Mouse (Mus musculus) intestine, embryonic 16.5 days (tissue): ENCODE results near the gene Ptprcap. TPM values are rescaled to one million over a fixed set of nuclear protein-coding genes. Genes with fewer than 3 reads are reported as not detected.
A peak's percentile ranks its signal among the peaks of the same experiment; 100 is the strongest.
"Not testable (repeated sequence)": the region's sequence is repeated elsewhere in the genome, so short reads cannot be mapped to it uniquely, and the experiment has no call there.

ENCODE experiments used
- ATAC-seq: fragments of 200-750 bp; cut with Nextera tagmentation; 2 replicates; pipeline ENCODE4 v1.8.0; 2017; ENCODE audit warnings: moderate TSS enrichment, moderate library complexity
- H3K27ac ChIP-seq: fragments of 300-500 bp; sonication (generic); 2 replicates; pipeline ENCODE4 v1.5.1; 2014; ENCODE audit warnings: mild to moderate bottlenecking, low read length
- H3K27me3 ChIP-seq: fragments of 300-500 bp; sonication (generic); replicated peaks from 2 replicates; pipeline ENCODE4 v1.6.1; 2014; ENCODE audit warnings: low read length, control low read depth, mixed read lengths; ENCODE audit not compliant: control insufficient read depth, insufficient read depth
- H3K36me3 ChIP-seq: fragments of 300-500 bp; sonication (generic); 2 replicates; pipeline ENCODE4 v1.6.1; 2014; ENCODE audit warnings: low read length, control low read depth; ENCODE audit not compliant: control insufficient read depth, insufficient read depth
- H3K4me1 ChIP-seq: fragments of 300-500 bp; sonication (generic); 2 replicates; pipeline ENCODE4 v1.6.1; 2014; ENCODE audit warnings: low read length, control low read depth, mixed read lengths; ENCODE audit not compliant: control insufficient read depth, insufficient read depth
- H3K4me2 ChIP-seq: fragments of 300-500 bp; sonication (generic); 2 replicates; pipeline ENCODE4 v1.6.1; 2014; ENCODE audit warnings: low read depth, low read length, control low read depth
- H3K4me3 ChIP-seq: fragments of 300-500 bp; sonication (generic); 2 replicates; pipeline ENCODE4 v1.5.1; 2014; ENCODE audit warnings: mild to moderate bottlenecking, low read length
- H3K9ac ChIP-seq: fragments of 300-500 bp; sonication (generic); 2 replicates; pipeline ENCODE4 v1.6.1; 2014; ENCODE audit warnings: low read depth, low read length
- H3K9me3 ChIP-seq: fragments of 300-500 bp; sonication (generic); 2 replicates; pipeline ENCODE4 v1.6.1; 2016; ENCODE audit warnings: low read length, control low read depth; ENCODE audit not compliant: control insufficient read depth
- whole genome bisulfite sequencing: fragments of 180-500 bp; shearing (Covaris S2); extraction: QIAGEN DNeasy Blood & Tissue Kit; methylation state at CpG from one replicate; pipeline ENCODE4 v1.1.7; 2014; 5-methylcytosine and 5-hydroxymethylcytosine counted together
- polyA plus RNA-seq: library from polyadenylated mRNA; unstranded; fragments of >200 nt; fragmentation: Nextera tagmentation; extraction: Ambion mirVana; gene quantifications from 2 replicates; pipeline ENCODE4 v1.2.1, GENCODE M21; 2015

The Ptprcap gene
- polyA plus RNA-seq, 1 experiment from 2014 or later, result 5.8 TPM

DNA sequence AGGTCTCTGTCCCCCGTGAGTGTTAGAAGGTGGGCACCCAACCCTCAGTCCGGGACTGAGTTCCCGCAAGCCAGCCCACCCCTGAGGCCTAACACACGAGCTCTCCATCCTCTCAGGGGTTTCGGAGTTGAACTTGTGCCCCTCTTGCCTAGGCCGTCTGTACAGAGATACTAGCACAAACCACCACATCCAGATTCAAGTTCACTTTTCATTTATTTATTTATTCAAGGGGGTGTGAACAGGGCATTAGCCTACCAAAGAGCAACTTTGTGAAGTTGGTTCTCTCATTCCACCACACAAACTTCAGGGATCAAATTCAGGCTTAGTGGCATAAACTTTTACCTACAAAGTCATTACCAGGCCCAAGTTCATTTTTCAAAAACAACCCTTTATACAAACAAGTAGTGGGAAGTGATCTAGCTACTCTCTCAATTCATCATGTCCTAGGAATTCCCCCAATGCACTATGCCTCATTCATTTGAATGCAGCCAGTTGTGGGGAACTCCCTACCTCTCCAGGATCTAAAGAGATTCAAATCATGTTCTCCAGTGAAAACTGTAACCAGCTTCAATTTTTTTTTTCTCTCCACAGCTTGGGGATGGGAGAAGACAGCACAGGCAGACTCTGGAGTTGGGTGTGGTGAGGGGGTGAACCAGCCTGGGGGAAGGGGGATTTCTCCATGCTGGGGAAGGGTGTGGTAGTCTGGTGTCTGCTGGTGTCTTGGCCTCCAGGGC lies 18.0 kb upstream of the Ptprcap start:
- H3K4me2 ChIP-seq, H3K4me3 ChIP-seq, ATAC-seq, H3K4me1 ChIP-seq, H3K27me3 ChIP-seq, H3K9ac ChIP-seq, H3K9me3 ChIP-seq, H3K27ac ChIP-seq: not testable (repeated sequence)
- WGBS, result 80% methylated on average over 6 of the region's 6 CpGs
- H3K36me3 ChIP-seq, result peaks cover 16% of the 10 kb centered on the region; the same call in 1 of the 2 replicates

DNA sequence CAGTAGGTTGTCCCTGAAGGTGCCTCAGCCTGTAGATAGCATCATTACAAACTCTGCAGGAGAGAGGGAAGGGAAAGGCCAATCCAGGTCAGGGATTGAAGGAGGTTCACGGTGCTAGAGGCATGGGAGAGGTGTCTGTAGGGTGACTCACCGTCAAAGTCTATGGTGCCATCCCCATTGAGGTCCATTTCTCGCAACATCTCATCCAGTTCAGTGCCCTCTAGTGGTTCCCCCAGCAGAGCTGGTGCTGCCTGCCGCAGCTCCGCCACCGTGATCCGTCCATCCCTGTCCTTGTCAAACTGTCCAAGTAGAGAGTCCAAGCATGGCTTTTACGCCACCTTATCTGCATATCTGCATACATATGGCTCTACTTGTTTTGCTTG lies 17.4 kb upstream of the Ptprcap start:
- H3K9me3 ChIP-seq, H3K4me3 ChIP-seq, H3K4me1 ChIP-seq, H3K9ac ChIP-seq, H3K4me2 ChIP-seq, H3K27ac ChIP-seq, H3K27me3 ChIP-seq: not testable (repeated sequence)
- WGBS, result 19% methylated on average over 8 of the region's 8 CpGs
- H3K36me3 ChIP-seq, result peaks cover 15% of the 10 kb centered on the region; the same call in 1 of the 2 replicates
- peak; percentile 66 for ATAC-seq

DNA sequence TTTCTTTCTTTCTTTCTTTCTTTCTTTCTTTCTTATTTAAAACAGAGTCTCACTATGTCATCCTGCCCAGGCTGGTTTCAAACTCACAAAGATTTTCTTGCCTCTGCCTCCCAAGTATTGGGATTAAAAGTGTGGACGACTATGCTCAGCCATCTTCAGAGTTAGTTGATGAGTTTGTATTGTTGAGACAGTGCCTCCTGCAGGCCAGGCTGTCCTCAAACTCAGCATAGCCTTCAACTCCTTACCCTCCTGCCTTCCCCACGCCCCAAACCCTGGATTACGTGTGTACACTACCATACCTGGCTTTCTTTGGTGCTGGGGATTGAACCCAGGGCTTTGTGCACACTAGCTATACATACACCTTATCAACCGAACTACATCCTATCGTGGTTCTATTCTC lies 16.9 kb upstream of the Ptprcap start:
- Histone ChIP-seq H3K4me2 (no peak overlapping the region), H3K9me3 (no peaks in the 10 kb centered on the region), H3K27me3 (no peaks in the 10 kb centered on the region), H3K36me3 (peaks cover 10% of the 10 kb centered on the region; the same call in 1 of the 2 replicates), H3K27ac (no peak overlapping the region), H3K4me1 (no peaks in the 10 kb centered on the region; the same call in 1 of the 2 replicates), H3K9ac (no peak overlapping the region), H3K4me3 (no peak overlapping the region)
- ATAC-seq, result no peak
- WGBS, result 84% methylated on average over 5 of the region's 5 CpGs

DNA sequence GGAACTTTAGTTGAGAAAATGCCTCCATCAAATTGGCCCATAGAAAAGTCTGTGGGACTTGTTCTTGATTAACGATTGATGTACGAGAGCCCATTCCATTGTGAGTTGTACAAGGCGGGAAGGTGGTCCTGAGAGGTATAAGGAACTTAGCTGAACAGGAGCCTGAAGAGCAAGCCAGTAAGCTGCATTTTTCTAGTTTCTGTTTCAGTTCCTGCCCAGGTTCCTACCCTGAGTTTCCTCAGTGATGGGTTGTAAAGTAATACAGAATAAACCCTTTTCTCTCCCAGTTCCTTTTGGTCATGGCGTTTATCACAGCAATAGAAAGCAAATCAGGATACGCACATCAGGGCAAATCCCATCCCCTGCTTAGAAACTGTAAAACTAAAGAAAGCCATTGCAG lies 15.5 kb upstream of the Ptprcap start:
- 80% methylated on average over 5 of the region's 5 CpGs for WGBS
- ATAC-seq, result no peak
- no peaks in the 10 kb centered on the region for H3K27me3 ChIP-seq
- H3K9me3 ChIP-seq, result no peaks in the 10 kb centered on the region
- no peak overlapping the region for H3K9ac ChIP-seq
- no peak overlapping the region for H3K4me3 ChIP-seq
- H3K4me2 ChIP-seq, result no peak overlapping the region
- H3K4me1 ChIP-seq, result no peaks in the 10 kb centered on the region; the same call in 1 of the 2 replicates
- H3K36me3 ChIP-seq, result no peaks in the 10 kb centered on the region
- H3K27ac ChIP-seq, result no peak overlapping the region

DNA sequence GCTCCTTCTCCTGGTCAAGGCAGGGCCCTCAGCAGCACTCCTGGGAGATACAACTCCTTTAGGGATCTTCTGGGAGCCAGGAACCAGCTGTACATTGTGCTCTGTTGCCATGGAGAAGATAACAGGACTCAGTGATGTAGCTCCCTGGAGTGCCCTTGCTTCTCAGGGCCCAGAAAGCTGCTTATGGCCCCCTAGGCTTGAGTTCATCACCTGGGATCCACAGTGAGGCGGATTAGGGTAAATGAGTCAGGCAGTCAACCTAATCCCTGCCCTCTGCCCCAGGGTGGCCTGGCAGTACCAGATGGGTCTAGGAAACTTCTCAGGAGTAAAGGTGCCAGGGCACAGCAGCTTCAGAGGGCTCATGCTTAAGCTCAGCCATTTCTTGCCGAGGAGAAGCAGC lies 14.0 kb upstream of the Ptprcap start, which contains the start of gene Gpr152:
Gpr152 (plus strand) TSS at position 342 of the 400 bp plus-strand sequence.
- Histone ChIP-seq H3K4me2 (no peak within 1 kb of the TSS), H3K4me3 (no peak within 1 kb of the TSS), H3K27me3 (no peaks in the 10 kb centered on the region), H3K27ac (no peak within 1 kb of the TSS), H3K4me1 (no peaks in the 10 kb centered on the region; the same call in 1 of the 2 replicates), H3K9me3 (no peaks in the 10 kb centered on the region), H3K36me3 (no peaks in the 10 kb centered on the region), H3K9ac (no peak within 1 kb of the TSS)
- ATAC-seq, result no peak
- 89% methylated on average over 2 of the region's 2 CpGs for WGBS

DNA sequence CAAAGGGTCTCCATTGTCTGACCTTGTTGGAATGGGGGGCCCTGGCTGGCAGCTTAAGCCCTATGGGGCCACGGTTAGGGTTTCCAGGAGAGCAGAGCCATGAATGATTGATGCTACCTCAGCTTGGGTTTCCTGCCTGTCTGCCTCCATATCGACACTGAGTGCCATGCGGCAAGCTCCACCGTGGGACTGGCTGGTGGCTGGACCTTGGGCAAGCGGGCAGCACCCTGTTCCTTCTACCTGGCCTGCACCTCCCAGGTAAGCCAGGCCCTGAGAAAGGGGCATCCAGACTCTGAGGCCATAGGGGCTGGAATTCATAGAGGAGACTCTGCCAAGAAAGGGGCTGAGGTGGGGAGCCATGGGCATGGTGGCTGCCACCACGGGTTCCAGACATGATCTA lies 13.3 kb upstream of the Ptprcap start:
- H3K4me2 ChIP-seq, result no peak overlapping the region
- H3K27ac ChIP-seq, result no peak overlapping the region
- H3K4me3 ChIP-seq, result no peak overlapping the region
- WGBS, result 76% methylated on average over 6 of the region's 6 CpGs
- no peaks in the 10 kb centered on the region for H3K27me3 ChIP-seq
- no peaks in the 10 kb centered on the region; the same call in 1 of the 2 replicates for H3K4me1 ChIP-seq
- no peaks in the 10 kb centered on the region for H3K9me3 ChIP-seq
- H3K9ac ChIP-seq, result no peak overlapping the region
- ATAC-seq, result no peak
- no peaks in the 10 kb centered on the region for H3K36me3 ChIP-seq

DNA sequence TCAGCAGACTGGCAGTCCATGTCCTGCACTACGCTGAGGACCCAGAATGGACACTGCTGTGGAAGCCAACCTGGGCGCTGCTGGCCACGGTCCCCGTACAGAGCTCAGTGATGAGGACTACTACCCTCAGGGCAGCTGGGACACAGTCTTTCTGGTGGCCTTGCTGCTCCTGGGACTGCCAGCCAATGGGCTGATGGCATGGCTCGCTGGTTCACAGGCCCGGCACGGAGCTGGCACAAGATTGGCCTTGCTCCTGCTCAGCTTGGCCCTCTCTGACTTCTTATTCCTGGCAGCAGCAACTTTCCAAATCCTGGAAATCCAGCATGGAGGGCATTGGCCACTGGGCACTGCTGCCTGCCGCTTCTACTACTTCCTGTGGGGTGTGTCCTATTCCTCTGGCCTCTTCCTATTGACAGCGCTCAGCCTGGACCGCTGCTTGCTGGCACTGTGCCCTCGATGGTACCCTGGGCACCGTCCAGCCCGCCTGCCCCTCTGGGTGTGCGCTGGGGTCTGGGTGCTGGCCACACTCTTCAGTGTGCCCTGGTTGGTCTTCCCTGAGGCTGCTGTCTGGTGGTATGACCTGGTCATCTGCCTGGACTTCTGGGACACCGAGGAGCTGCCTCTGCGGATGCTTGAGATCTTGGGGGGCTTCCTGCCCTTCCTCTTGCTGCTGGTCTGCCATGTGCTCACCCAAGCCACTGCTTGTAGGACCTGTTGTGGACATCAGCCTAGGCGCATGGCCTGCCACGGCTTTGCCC lies 10.8 kb upstream of the Ptprcap start:
- Histone ChIP-seq H3K4me2 (no peak overlapping the region), H3K9ac (0 out of 2 replicates have a peak overlapping the region, but pooled peaks have one; percentile 21), H3K9me3 (no peaks in the 10 kb centered on the region), H3K36me3 (no peaks in the 10 kb centered on the region), H3K4me3 (no peak overlapping the region), H3K4me1 (no peaks in the 10 kb centered on the region; the same call in 1 of the 2 replicates), H3K27ac (no peak overlapping the region), H3K27me3 (no peaks in the 10 kb centered on the region)
- WGBS, result 88% methylated on average over 18 of the region's 18 CpGs
- no peak for ATAC-seq

DNA sequence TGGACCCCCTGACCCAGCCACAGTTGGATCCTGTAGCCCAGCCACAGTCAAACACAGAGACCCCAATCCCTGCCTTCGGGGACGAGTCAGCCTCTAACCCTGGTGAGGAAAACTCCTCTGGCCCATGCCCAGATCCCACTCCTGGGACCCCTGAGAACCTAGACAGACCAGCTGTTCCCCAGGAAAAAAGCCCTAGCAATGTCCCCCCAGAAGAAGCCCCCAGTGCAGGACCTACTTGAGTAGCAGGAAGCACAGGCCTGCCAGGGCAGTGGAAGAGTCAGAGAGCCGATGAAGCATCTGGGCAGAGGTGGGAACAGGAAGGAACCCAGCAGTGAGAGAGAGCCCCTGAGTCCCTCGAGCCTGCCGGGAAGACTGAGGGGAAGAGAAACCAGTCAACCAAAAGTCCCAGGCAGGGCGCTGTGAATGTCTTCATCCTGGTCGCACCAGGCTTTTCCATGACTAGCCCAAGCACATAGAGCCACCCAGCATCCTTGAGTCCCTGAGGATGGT lies 9.6 kb upstream of the Ptprcap start, which contains the start of gene Cabp4:
Cabp4 (minus strand) TSS at position 275 of the 510 bp plus-strand sequence.
- ATAC-seq, result no peak
- WGBS, result 81% methylated on average over 7 of the region's 7 CpGs
- Histone ChIP-seq H3K27me3 (no peaks in the 10 kb centered on the region), H3K27ac (no peak within 1 kb of the TSS), H3K4me3 (no peak within 1 kb of the TSS), H3K4me2 (no peak within 1 kb of the TSS), H3K36me3 (no peaks in the 10 kb centered on the region), H3K9ac (peak within 1 kb of the TSS; percentile 21; the same call in 1 of the 2 replicates), H3K4me1 (no peaks in the 10 kb centered on the region; the same call in 1 of the 2 replicates), H3K9me3 (no peaks in the 10 kb centered on the region)
